Mouse (Mus musculus) olfactory bulb, adult 2 months (tissue): Measurements from ENCODE around the gene Rpap1.

ENCODE experiments used
- CTCF ChIP-seq: fragments of 200-500 bp; IDR thresholded peaks from 2 replicates; pipeline ENCODE4 v1.5.1; 2012; ENCODE audit warnings: low read depth, mild to moderate bottlenecking, low read length, moderate library complexity; ENCODE audit not compliant: insufficient read depth
- POLR2A ChIP-seq: fragments of 200-500 bp; IDR thresholded peaks from 2 replicates; pipeline ENCODE4 v1.6.1; 2012; ENCODE audit warnings: mild to moderate bottlenecking, low read depth, low read length, moderate library complexity; ENCODE audit not compliant: insufficient read depth

DNA sequence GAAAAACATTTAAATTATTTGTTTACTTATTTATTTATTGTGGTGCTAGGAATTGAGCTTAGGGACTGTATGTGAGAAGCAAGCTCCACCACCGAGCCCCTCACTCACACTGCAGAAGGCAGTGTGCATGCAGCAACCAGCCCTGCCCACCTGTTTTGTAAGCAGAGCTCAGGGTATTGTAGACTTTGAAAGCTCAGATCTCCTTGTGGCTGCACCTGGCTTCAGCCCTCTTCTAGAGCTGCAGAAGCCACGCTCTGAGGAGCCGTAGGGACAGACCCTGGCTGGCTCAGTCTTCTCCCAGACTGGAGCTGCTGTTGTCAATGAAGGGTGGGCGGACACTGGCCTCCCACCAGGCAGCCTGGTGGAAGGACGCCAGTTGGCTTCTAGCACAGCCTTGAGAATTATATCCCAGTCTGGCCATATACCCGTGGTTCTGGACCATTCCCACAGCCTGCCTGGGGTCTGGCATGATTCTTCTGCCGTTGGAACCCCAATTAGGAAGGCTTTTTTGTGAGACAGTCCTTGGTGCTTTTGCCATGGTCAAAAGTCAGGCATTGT, 27.1 kb upstream of the Rpap1 start:
- TF ChIP-seq CTCF = no peak
- TF ChIP-seq POLR2A = no peak
